Mouse (Mus musculus): ENCODE results near the gene A630095N17Rik. TPM values are rescaled to one million over a fixed set of nuclear protein-coding genes. Genes with fewer than 3 reads are reported as not detected.

A630095N17Rik gene
- polyA plus RNA-seq, 1 experiment, result not detected

DNA sequence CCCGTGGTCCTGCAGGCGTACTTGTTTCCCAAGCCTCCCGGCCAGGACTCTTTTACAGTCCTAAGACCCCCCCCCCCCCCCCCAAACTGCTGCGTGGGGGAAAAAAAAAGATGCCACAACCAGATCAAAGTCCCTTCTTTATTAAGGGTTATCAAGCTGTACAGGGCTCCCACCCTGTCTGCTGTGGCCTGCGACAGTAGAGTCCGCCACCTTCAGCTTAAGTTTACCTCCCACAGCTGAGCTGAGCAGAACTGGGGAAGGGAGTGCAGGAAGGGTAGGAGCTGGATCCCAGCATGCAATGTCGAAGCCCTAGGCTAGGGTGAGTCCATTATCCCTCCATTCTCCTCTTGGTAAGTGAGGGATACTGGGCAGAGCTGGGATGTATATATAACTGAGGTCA lies 51.2 kb downstream of the A630095N17Rik start:
- H3K27ac ChIP-seq (replicated peaks; ENCODE audit: low read depth, low read length), result no peak overlapping the region
- H3K4me3 ChIP-seq (ENCODE audit: insufficient read depth, low read depth, low read length), result no peak overlapping the region
- 0 out of 2 replicates have a peak, but pooled peaks cover 3% of the 10 kb centered on the region for H3K4me1 ChIP-seq (ENCODE audit: control insufficient read depth, insufficient read depth, insufficient read length, low read length)

DNA sequence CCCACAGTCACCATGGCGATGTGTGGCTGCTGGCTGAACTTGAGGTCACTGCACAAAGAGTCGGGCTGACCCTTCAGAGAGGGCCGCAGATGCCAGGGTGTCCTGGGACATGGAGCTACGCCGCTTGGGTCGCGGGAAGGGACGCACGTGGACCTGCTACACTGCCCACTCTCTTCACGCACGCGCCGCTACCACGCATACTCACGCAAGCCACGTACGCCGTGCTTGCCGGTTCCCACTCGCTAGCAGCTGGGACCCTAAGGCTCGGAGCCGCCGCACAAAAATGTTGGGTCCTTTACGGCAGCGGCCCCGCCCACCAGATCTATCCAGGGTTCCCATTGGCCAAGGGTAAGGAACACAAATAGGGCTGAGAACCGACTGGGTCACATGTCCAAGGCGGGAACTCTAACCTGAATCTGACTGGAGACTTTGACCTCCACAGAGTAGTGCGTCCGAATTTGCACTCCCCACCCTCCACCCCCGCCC lies 51.8 kb downstream of the A630095N17Rik start, which contains the start of gene Abcb6:
Gene Abcb6, minus strand, starts transcription at position 288 of the 486 bp plus-strand sequence.
- H3K27ac ChIP-seq (replicated peaks; ENCODE audit: low read depth, low read length), result no peak within 1 kb of the TSS
- 0 out of 2 replicates have a peak, but pooled peaks cover 3% of the 10 kb centered on the region for H3K4me1 ChIP-seq (ENCODE audit: control insufficient read depth, insufficient read depth, insufficient read length, low read length)
- H3K4me3 ChIP-seq (ENCODE audit: insufficient read depth, low read depth, low read length), result peak within 1 kb of the TSS; percentile 69

DNA sequence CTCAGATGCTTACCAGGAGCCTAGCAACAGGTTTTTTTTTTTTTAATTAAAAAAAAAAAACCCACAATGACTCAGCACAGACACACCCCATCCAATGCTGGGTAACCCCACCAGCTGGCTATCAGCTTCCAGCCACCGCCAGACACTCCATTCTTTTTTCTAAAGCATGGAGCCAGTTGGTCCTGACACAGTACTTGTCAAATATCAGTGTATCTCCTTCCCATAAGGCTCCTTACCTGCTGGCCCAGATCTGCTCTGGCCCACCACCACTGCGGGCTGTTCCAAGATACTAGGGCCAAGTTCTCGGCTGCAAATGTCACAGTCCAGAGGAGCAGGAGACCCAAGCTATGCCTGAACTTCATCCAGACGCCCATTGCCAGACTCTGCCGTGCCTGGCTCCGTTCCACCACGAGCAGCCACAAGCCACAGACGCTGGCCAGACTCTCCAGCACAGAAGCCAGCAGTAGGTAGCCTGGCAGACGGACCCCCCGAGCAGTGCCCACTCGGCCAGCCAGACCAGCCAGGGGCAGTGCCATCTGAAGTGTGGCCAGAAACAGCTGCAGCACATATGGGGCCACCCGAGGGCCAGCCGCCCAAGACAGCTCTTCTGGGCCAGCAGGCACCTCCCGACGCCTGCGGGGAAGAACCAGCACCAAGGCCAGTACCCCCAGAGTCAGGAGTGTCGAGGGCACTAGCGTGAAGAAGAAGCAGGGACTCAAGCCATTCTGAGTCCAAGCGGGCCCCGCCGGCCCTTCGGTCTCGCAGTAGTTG lies 52.4 kb downstream of the A630095N17Rik start:
- Histone ChIP-seq H3K27ac (replicated peaks; ENCODE audit: low read depth, low read length) (no peak overlapping the region), H3K4me1 (ENCODE audit: control insufficient read depth, insufficient read depth, insufficient read length, low read length) (0 out of 2 replicates have a peak, but pooled peaks cover 3% of the 10 kb centered on the region), H3K4me3 (ENCODE audit: insufficient read depth, low read depth, low read length) (peak overlapping the region; percentile 69)

Other genes with a start within 250 kb of the A630095N17Rik start
- gene Nhej1, start 106.9 kb downstream of the A630095N17Rik start, polyA plus RNA-seq (2012; ENCODE audit: insufficient read depth, insufficient read length, missing spikeins), result 7.3 and 8.2 TPM in 2 replicates
- gene Slc23a3, start 98.2 kb downstream of the A630095N17Rik start, polyA plus RNA-seq (2012; ENCODE audit: insufficient read depth, insufficient read length, missing spikeins), result not detected in 2 replicates
- 15.2 and 16.4 TPM in 2 replicates for gene Cnppd1, start 89.4 kb downstream of the A630095N17Rik start, polyA plus RNA-seq (2012; ENCODE audit: insufficient read depth, insufficient read length, missing spikeins)
- 30.7 and 39.4 TPM in 2 replicates for gene Retreg2, start 89.3 kb downstream of the A630095N17Rik start, polyA plus RNA-seq (2012; ENCODE audit: insufficient read depth, insufficient read length, missing spikeins)
- 15.2 and 21.5 TPM in 2 replicates for gene Zfand2b, start 63.5 kb downstream of the A630095N17Rik start, polyA plus RNA-seq (2012; ENCODE audit: insufficient read depth, insufficient read length, missing spikeins)
- gene Abcb6, start 51.7 kb downstream of the A630095N17Rik start, polyA plus RNA-seq (2012; ENCODE audit: insufficient read depth, insufficient read length, missing spikeins), result 17.8 and 28.8 TPM in 2 replicates
- 3.6 and 7.0 TPM in 2 replicates for gene Ankzf1, start 40.0 kb downstream of the A630095N17Rik start, polyA plus RNA-seq (2012; ENCODE audit: insufficient read depth, insufficient read length, missing spikeins)
- gene Atg9a, start 39.9 kb downstream of the A630095N17Rik start, polyA plus RNA-seq (2012; ENCODE audit: insufficient read depth, insufficient read length, missing spikeins), result 13.6 and 21.0 TPM in 2 replicates
- 5.3 and 6.3 TPM in 2 replicates for gene Glb1l, start 21.3 kb downstream of the A630095N17Rik start, polyA plus RNA-seq (2012; ENCODE audit: insufficient read depth, insufficient read length, missing spikeins)
- 44.0 and 60.2 TPM in 2 replicates for gene Stk16, start 21.3 kb downstream of the A630095N17Rik start, polyA plus RNA-seq (2012; ENCODE audit: insufficient read depth, insufficient read length, missing spikeins)
- gene Tuba4a, start 12.2 kb downstream of the A630095N17Rik start, polyA plus RNA-seq (2012; ENCODE audit: insufficient read depth, insufficient read length, missing spikeins), result 78.7 and 108 TPM in 2 replicates
- gene Dnajb2, start 4.3 kb upstream of the A630095N17Rik start, polyA plus RNA-seq (2012; ENCODE audit: insufficient read depth, insufficient read length, missing spikeins), result 39.6 and 65.4 TPM in 2 replicates
- not detected in 2 replicates for gene Ptprn, start 32.4 kb upstream of the A630095N17Rik start, polyA plus RNA-seq (2012; ENCODE audit: insufficient read depth, insufficient read length, missing spikeins)
- not detected in 2 replicates for gene Resp18, start 46.3 kb upstream of the A630095N17Rik start, polyA plus RNA-seq (2012; ENCODE audit: insufficient read depth, insufficient read length, missing spikeins)
- gene Dnpep, start 85.9 kb upstream of the A630095N17Rik start, polyA plus RNA-seq (2012; ENCODE audit: insufficient read depth, insufficient read length, missing spikeins), result 72.6 and 86.4 TPM in 2 replicates
- gene Des, start 128.2 kb upstream of the A630095N17Rik start, polyA plus RNA-seq (2012; ENCODE audit: insufficient read depth, insufficient read length, missing spikeins), result 68.8 and 75.5 TPM in 2 replicates
- 5.7 and 11.3 TPM in 2 replicates for gene Speg, start 143.2 kb upstream of the A630095N17Rik start, polyA plus RNA-seq (2012; ENCODE audit: insufficient read depth, insufficient read length, missing spikeins)
- 31.6 and 47.1 TPM in 2 replicates for gene Gmppa, start 203.8 kb upstream of the A630095N17Rik start, polyA plus RNA-seq (2012; ENCODE audit: insufficient read depth, insufficient read length, missing spikeins)
- gene Asic4, start 218.3 kb upstream of the A630095N17Rik start, polyA plus RNA-seq (2012; ENCODE audit: insufficient read depth, insufficient read length, missing spikeins), result not detected in 2 replicates
- 3.5 and 5.8 TPM in 2 replicates for gene Chpf, start 247.2 kb upstream of the A630095N17Rik start, polyA plus RNA-seq (2012; ENCODE audit: insufficient read depth, insufficient read length, missing spikeins)
- not detected in 2 replicates for gene Tmem198, start 247.4 kb upstream of the A630095N17Rik start, polyA plus RNA-seq (2012; ENCODE audit: insufficient read depth, insufficient read length, missing spikeins)

All from brown adipose tissue, adult 24 weeks (tissue).